Mouse (Mus musculus): ENCODE measurements around the gene Gm20509.
"Not testable (repeated sequence)": the region's sequence is repeated elsewhere in the genome, so short reads cannot be mapped to it uniquely, and the experiment has no call there.

The Gm20509 gene

GRCm38 (mm10) chr9:73101536-73101935 is 734 bp upstream of the Gm20509 start, which contains the start of gene Khdc3:
Gene Khdc3, plus strand, starts transcription at chr9:73101836.
- DNase-seq (ENCODE audit: low read depth, low spot score): no peak

DNA sequence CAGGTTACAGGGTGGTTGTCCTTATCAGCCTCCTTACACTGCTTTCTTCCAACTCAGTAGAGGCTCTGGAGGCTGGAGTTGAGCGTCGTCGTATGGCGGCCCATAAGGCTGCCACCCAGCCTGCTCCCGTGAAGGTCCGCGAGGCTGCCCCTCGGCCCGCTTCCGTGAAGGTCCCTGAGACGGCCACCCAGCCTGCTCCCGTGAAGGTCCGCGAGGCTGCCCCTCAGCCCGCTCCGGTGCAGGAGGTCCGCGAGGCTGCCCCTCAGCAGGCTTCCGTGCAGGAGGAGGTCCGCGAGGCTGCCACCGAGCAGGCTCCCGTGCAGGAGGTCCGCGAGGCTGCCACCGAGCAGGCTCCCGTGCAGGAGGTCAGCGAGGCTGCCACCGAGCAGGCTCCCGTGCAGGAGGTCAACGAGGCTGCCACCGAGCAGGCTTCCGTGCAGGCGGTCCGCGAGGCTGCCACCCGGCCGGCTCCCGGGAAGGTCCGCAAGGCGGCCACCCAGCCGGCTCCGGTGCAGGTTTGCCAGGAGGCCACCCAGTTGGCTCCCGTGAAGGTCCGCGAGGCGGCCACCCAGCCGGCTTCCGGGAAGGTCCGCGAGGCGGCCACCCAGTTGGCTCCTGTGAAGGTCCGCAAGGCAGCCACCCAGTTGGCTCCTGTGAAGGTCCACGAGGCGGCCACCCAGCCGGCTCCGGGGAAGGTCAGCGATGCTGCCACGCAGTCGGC is 1.0 kb downstream of the Gm20509 start:
- DNase-seq (ENCODE audit: low read depth, low spot score): no peak

DNA sequence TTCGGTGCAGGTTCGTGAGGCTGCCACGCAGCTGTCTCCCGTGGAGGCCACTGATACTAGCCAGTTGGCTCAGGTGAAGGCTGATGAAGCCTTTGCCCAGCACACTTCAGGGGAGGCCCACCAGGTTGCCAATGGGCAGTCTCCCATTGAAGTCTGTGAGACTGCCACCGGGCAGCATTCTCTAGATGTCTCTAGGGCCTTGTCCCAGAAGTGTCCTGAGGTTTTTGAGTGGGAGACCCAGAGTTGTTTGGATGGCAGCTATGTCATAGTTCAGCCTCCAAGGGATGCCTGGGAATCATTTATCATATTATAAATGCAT is 1.6 kb downstream of the Gm20509 start:
- DNase-seq (ENCODE audit: low read depth, low spot score): no peak

- no peak for DNase-seq (ENCODE audit: low read depth, low spot score)
These were observed 2.9 kb downstream of the Gm20509 start for GRCm38 (mm10) chr9:73105141-73105540.

- no peak for DNase-seq (ENCODE audit: low read depth, low spot score)
These were observed 3.5 kb downstream of the Gm20509 start for GRCm38 (mm10) chr9:73105771-73106170.

GRCm38 (mm10) chr9:73112919-73113906 is 10.9 kb downstream of the Gm20509 start, which contains the start of gene Rsl24d1:
Gene Rsl24d1, plus strand, starts transcription at chr9:73113426.
- DNase-seq (ENCODE audit: low read depth, low spot score): peak; percentile 93

DNA sequence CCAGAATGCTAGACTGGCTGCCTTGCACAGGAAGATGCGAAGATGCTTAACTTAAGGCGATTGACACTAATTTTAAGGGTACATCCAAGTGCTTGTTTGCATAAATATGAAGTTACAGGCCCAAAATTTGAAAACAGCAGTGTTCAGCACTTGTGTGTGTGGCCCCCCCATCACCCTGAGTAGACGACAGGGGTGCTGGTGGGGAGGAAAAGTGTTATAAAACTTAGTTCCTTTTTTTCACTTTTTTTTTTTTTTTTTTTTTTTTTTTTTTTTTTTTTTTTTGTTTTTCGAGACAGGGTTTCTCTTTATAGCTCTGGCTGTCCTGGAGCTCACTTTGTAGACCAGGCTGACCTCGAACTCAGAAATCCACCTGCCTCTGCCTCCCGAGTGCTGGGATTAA is 14.4 kb downstream of the Gm20509 start:
- not testable (repeated sequence) for DNase-seq (ENCODE audit: low read depth, low spot score)

GRCm38 (mm10) chr9:73118012-73118411 is 15.7 kb downstream of the Gm20509 start:
- DNase-seq (ENCODE audit: low read depth, low spot score): no peak

DNA sequence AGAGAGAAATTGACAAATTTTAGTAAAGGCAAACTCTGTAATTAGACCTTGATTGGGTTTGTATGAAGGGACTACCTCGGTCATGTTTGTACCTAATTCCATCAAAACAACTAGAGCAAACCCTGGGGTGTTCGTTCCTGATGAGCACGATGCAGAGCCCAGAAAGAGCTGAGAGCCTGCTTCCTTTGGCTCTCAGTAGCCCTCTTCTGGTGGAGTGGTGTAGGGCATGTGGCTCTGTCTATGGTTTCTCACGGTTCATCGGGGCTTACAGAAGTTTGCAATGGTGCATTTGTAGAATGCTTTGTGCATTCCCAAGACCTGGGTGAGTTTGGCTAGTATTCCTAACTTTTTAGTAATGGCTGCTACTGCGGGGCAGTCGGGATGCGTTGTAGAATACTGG is 19.5 kb downstream of the Gm20509 start:
- DNase-seq (ENCODE audit: low read depth, low spot score): peak; percentile 44

GRCm38 (mm10) chr9:73125043-73125570 is 22.8 kb downstream of the Gm20509 start:
- DNase-seq (ENCODE audit: low read depth, low spot score): no peak

- no peak for DNase-seq (ENCODE audit: low read depth, low spot score)
These were observed 25.2 kb downstream of the Gm20509 start for GRCm38 (mm10) chr9:73127457-73127856.

- no peak for DNase-seq (ENCODE audit: low read depth, low spot score)
These were observed 27.6 kb downstream of the Gm20509 start for GRCm38 (mm10) chr9:73129875-73130274.

GRCm38 (mm10) chr9:73130529-73130928 is 28.3 kb downstream of the Gm20509 start:
- no peak for DNase-seq (ENCODE audit: low read depth, low spot score)

DNA sequence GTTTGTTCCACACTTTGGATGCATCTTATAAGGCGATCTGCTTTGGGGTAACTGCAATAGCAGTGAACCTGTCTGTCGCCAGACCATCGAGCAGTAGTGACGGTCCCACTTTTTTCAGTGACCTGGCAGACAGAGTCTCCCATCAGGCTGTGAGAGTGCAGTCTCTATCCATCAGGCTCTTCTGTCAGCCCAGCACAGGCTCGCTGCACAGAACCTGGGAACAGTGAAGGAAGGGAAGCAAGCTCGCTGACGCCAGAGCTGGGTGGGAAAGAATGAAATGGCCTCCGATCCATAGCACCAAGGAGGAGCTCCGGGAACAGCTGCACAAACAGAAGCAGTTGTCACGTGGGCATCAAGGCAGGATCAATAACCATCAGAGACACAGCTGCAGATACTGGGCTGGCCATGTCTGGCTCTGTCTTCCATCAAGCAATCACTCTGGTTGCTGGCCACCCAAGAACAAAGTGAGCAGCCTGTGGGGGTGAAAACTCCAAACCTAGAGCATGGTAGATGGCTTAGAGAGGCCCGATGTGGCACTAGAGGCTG is 35.1 kb downstream of the Gm20509 start:
- no peak for DNase-seq (ENCODE audit: low read depth, low spot score)

DNA sequence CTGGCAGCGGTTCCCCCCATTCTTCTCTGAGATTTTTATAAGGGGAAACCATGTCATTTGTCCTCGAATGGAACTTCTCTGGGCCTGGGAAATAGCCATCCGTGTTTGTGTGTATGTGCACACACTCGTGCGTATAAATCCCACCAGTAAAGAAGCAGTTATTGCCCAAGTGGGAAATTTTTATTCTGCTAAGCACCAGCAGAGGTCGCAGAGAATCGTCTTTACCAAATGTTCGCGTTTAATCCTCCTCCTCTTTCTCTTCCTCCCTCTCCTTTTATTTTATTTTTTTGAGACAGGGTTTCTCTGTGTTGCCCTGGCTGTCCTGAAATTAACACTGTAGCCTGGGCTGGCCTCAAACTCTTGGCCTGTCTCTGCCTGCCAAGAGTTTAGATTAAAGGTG is 52.1 kb downstream of the Gm20509 start:
- no peak for DNase-seq (ENCODE audit: low read depth, low spot score)

DNA sequence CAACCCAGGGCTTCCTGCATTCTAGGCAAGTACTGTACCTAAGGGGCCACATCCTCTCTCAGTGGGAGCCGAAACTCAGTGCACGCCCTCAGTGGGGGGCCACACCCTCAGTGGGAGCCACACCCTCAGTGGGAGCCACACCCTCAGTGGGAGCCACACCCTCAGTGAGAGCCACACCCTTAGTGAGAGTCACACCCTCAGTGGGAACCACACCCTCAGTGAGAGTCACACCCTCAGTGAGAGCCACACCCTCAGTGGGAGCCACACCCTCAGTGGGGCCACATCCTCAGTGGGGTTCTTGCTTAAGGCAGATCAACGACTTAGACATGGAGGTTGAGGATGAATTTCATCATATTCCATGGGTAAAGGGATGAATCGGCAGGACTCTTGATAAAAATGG is 55.7 kb downstream of the Gm20509 start:
- DNase-seq (ENCODE audit: low read depth, low spot score): no peak

- peak; percentile 35 for DNase-seq (ENCODE audit: low read depth, low spot score)
These were observed 57.0 kb downstream of the Gm20509 start for GRCm38 (mm10) chr9:73159265-73159664.

GRCm38 (mm10) chr9:73162571-73163333 is 60.5 kb downstream of the Gm20509 start:
- DNase-seq (ENCODE audit: low read depth, low spot score): peak; percentile 58

- DNase-seq (ENCODE audit: low read depth, low spot score): no peak
These were observed 63.4 kb downstream of the Gm20509 start for GRCm38 (mm10) chr9:73165631-73166030.

Data from CD4-positive helper T cell, adult 2 months (primary cell).